Mouse (Mus musculus) cerebellum, adult 2 months (tissue): ENCODE measurements around the gene Tmem121. TPM values are rescaled to one million over a fixed set of nuclear protein-coding genes. Genes with fewer than 3 reads are reported as not detected.
"Not testable (repeated sequence)": the region's sequence is repeated elsewhere in the genome, so short reads cannot be mapped to it uniquely, and the experiment has no call there.

Source experiments
- DNase-seq, 2 experiments: peaks; one replicate each; pipeline ENCODE4 v3.0.0; 2021
- H3K27ac ChIP-seq: fragments of 200-500 bp; 2 replicates; pipeline ENCODE4 v1.5.1; 2012; ENCODE audit warnings: low read length, control low read depth, inconsistent platforms; ENCODE audit not compliant: insufficient read depth
- H3K27me3 ChIP-seq: fragments of 200-500 bp; 2 replicates; pipeline ENCODE4 v1.6.1; 2012; ENCODE audit warnings: inconsistent platforms, mild to moderate bottlenecking, low read length, moderate library complexity; ENCODE audit not compliant: control insufficient read depth, insufficient read depth
- H3K4me1 ChIP-seq: fragments of 200-500 bp; 2 replicates; pipeline ENCODE4 v1.6.1; 2011; ENCODE audit warnings: low read length; ENCODE audit not compliant: control insufficient read depth, insufficient read depth
- H3K4me3 ChIP-seq: fragments of 200-500 bp; replicated peaks from 2 replicates; pipeline ENCODE3; 2011; ENCODE audit warnings: mild to moderate bottlenecking, low read depth, low read length, control low read depth; ENCODE audit not compliant: insufficient read depth
- CTCF ChIP-seq: fragments of 200-500 bp; IDR thresholded peaks from 2 replicates; pipeline ENCODE4 v1.5.1; 2011; ENCODE audit warnings: low read depth, mild to moderate bottlenecking, control low read depth, low read length, moderate library complexity, borderline replicate concordance; ENCODE audit not compliant: insufficient read depth
- POLR2A ChIP-seq: fragments of 200-500 bp; IDR thresholded peaks from 2 replicates; pipeline ENCODE4 v1.6.1; 2011; ENCODE audit warnings: low read length, control low read depth, borderline replicate concordance; ENCODE audit not compliant: insufficient read depth
- WGBS: fragments of 180-500 bp; shearing (Covaris S2); methylation state at CpG from one replicate; pipeline ENCODE4 v1.1.7; 2018; 5-methylcytosine and 5-hydroxymethylcytosine counted together
- polyA plus RNA-seq: library from polyadenylated mRNA; depleted of rRNA; stranded (reverse); fragments of >200 nt; gene quantifications from 2 replicates; pipeline ENCODE4 v1.2.3, GENCODE M21; 2012

Tmem121 gene
- polyA plus RNA-seq, 1 experiment, result 31.3 TPM

DNA sequence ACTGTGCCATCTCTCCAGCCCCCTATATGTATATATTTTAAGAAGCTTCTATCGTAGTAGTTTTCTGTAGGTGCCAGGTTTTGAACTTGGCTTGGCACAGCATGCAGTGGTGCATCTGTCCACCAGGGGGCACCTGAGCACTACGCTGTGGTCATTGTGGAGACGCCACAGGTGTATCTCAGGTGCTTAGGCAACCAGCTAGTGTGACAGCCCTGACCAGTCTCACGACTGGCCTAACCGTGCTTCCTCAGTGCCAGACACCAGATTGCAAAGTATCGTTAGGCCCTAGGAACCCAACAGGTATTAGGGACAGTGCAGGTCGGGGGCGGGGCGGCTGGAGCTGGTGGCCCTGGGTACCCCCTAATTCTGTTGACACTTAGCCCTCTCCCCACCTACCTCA is 35.6 kb downstream of the Tmem121 start:
- Histone ChIP-seq H3K27ac (no peak overlapping the region), H3K27me3 (no peaks in the 10 kb centered on the region), H3K4me1 (no peaks in the 10 kb centered on the region), H3K4me3 (no peak overlapping the region)
- TF ChIP-seq CTCF, result peak; percentile 37; the same call in 1 of the 2 replicates
- TF ChIP-seq POLR2A, result no peak
- WGBS, result 74% methylated on average over 9 of the region's 9 CpGs
- no peak for DNase-seq

- Histone ChIP-seq H3K4me1 (no peaks in the 10 kb centered on the region), H3K4me3 (no peak overlapping the region), H3K27ac (no peak overlapping the region), H3K27me3 (no peaks in the 10 kb centered on the region)
- TF ChIP-seq POLR2A, result no peak
- peak; percentile 77 for TF ChIP-seq CTCF
- peak; percentile 59 to 73 for DNase-seq
- 13% methylated on average over 8 of the region's 8 CpGs for WGBS
Observed at GRCm38 (mm10) chr12:113222121-113222636, 36.4 kb downstream of the Tmem121 start.

DNA sequence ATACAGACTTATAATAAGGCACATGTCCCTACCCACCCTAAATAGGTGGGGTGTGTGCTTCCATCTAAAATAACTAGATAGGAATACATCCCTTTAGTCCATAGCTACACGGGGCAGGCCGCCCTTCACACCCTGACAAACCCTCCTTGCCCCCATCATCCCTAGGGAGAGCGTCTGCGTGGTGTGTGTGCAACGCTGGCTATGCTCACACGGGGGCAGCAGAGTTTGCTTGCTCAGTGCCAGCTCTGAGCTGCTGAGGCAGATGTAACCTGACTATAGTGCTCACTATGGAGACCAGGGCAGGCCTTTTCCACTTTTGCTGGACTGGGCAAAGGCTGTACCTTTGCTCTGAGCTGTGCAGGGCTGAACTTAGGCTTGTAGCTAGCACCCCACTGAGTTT is 37.0 kb downstream of the Tmem121 start:
- no peak overlapping the region for H3K4me3 ChIP-seq
- H3K27me3 ChIP-seq, result no peaks in the 10 kb centered on the region
- TF ChIP-seq POLR2A (no peak), CTCF (peak; percentile 43)
- H3K4me1 ChIP-seq, result no peaks in the 10 kb centered on the region
- DNase-seq, result no peak
- 22% methylated on average over 6 of the region's 6 CpGs for WGBS
- H3K27ac ChIP-seq, result no peak overlapping the region

GRCm38 (mm10) chr12:113224206-113224605 is 38.5 kb downstream of the Tmem121 start:
- H3K4me1 ChIP-seq, result no peaks in the 10 kb centered on the region
- TF ChIP-seq POLR2A (no peak), CTCF (no peak)
- H3K27me3 ChIP-seq, result no peaks in the 10 kb centered on the region
- H3K4me3 ChIP-seq, result no peak overlapping the region
- no peak overlapping the region for H3K27ac ChIP-seq
- WGBS, result 69% methylated on average over 5 of the region's 5 CpGs
- DNase-seq, result no peak

- H3K4me1 ChIP-seq, result no peaks in the 10 kb centered on the region
- no peak for TF ChIP-seq POLR2A
- no peak for TF ChIP-seq CTCF
- no peak overlapping the region for H3K27ac ChIP-seq
- WGBS, result 84% methylated on average over 6 of the region's 6 CpGs
- no peak for DNase-seq
- no peak overlapping the region for H3K4me3 ChIP-seq
- no peaks in the 10 kb centered on the region for H3K27me3 ChIP-seq
Observed at GRCm38 (mm10) chr12:113224687-113225091, 39.0 kb downstream of the Tmem121 start.

DNA sequence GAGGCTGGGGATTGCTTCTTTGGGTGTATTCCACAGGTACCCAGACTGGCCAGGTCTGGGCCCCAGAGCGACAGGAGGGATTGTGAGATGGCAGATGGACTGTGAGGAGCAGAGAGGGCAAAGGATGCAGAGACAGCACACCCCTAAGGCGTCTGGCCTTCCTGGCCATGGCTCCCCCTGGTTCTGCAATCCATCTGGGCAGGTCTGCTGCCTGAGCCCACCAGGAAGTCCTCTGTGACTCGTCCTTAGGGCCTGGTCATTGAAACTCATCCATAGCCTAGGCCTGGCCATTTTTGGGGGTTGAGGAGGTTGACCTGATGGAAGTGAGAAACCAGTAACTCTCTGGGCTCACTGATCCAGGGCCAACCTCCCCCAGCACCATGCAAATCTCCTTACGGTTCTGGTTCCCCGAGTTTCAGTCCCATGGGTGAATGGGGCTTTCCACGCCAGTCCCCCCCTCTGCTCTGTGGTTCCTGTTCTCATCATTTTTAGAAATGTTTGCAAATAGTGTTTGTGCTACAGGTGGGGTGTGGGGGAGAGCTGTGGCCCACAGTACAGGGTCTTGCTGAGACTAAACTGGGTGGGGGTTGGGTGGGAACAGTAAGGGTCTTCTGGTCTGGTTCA is 42.4 kb downstream of the Tmem121 start:
- H3K27me3 ChIP-seq, result no peaks in the 10 kb centered on the region
- no peaks in the 10 kb centered on the region for H3K4me1 ChIP-seq
- no peak overlapping the region for H3K4me3 ChIP-seq
- no peak for DNase-seq
- WGBS, result 71% methylated on average over 6 of the region's 6 CpGs
- TF ChIP-seq CTCF, result no peak
- TF ChIP-seq POLR2A, result no peak
- H3K27ac ChIP-seq, result no peak overlapping the region

DNA sequence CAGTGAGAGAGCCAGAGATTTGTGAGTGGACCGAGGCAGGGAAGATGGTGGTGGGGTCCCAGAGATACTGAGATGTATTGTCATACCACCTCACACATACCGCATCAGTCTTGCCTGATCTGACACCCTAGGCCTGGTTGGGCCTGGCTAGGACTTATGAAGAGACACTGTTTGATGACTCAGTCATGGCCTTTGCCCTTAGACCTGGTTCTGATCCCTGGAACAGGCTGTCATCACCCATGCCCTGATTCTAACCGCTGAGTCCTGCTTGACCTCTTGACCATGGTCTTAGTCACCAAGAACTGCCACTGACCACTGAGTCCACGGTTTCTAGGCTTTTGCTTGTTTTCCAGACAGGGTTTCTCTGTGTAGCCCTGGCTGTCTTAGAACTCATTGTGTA is 45.0 kb downstream of the Tmem121 start:
- 87% methylated on average over 4 of the region's 4 CpGs for WGBS
- Histone ChIP-seq H3K27me3 (no peaks in the 10 kb centered on the region), H3K27ac (no peak overlapping the region), H3K4me3 (no peak overlapping the region), H3K4me1 (no peaks in the 10 kb centered on the region)
- TF ChIP-seq POLR2A, result no peak
- TF ChIP-seq CTCF, result no peak
- no peak for DNase-seq

DNA sequence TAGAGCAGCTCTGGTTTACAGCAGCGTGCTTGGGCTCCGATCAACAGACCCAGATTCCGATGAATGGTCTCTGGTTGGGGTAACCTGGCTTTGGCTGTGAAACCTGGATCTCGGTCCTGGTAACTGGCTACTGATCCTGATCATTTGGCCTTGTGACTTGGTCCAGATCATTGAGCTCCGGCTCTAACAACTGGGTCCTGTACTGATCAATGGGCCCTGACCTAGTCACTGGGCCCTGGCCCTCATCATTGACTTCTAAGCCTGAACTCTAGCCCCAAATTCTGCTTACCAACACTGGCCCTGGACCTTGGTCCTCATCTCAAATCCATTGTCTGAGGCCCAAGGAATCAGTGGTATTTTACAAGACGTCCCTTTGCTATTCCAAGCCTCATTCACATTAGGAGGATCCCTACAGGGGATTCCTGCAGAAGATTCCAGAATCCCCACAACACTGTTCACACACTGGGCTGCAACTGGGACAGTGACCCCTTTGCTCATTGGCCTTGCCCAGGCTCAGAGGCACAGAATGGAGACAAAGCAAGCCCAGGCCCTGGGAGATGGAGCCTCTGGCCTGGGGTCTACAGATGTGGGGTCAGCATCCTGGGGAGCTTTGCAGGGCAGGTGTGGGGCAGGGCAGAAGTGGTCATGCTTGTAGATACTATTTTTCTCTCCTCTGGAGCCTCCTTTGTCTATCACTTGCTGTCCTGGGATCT is 46.0 kb downstream of the Tmem121 start:
- H3K4me1 ChIP-seq, H3K27me3 ChIP-seq, H3K4me3 ChIP-seq, DNase-seq, H3K27ac ChIP-seq: not testable (repeated sequence)
- 83% methylated on average over 6 of the region's 6 CpGs for WGBS

DNA sequence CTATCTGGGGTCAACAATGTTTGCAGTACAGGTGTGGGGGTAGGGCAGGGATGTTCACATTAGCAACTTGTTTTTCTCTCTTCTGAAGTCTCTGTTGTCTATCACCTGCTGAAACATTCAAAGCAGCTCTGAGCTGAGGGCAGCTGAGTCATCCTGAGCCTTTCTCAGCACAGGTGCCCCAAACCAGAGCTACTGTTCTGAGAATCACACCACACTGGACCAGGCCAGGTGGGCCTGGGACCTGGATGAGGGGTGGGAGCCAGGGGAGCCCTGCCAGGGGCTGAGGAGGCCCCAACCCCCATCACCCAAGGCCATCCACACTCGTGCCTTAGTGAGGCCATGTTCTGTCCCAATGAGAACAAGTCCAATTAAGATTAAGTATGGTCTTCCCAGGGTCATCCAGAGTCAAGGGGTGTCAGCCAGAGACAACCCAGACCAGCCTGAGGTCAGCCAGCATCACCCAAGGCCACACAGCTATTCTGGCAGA is 46.6 kb downstream of the Tmem121 start:
- not testable (repeated sequence) for H3K4me3 ChIP-seq, H3K27ac ChIP-seq, H3K27me3 ChIP-seq, DNase-seq, H3K4me1 ChIP-seq
- WGBS, result 50% methylated on average over 1 of the region's 1 CpGs
